Mouse (Mus musculus): ENCODE measurements around the gene Atxn1. TPM values are rescaled to one million over a fixed set of nuclear protein-coding genes. Genes with fewer than 3 reads are reported as not detected.

Gene Atxn1
- polyA plus RNA-seq, 1 experiment from 2014 or later, result 7.4 TPM

GRCm38 (mm10) chr13:45786409-45786808, 178.4 kb downstream of the Atxn1 start:
- no peak overlapping the region for H3K4me2 ChIP-seq (ENCODE audit: low read length)
- H3K27ac ChIP-seq (replicated peaks in 1 of 2; ENCODE audit: control insufficient read depth in 1 of 2, insufficient read depth in 1 of 2, low read depth in 2 of 2, low read length in 2 of 2), result no peak overlapping the region
- WGBS, result 68% methylated on average over 7 of the region's 7 CpGs
- peaks cover 0 to 2% of the 10 kb centered on the region in 2 experiments; a peak in 1 of 4 replicates for H3K4me1 ChIP-seq (ENCODE audit: control insufficient read depth in 2 of 2, insufficient read depth in 2 of 2, low read length in 2 of 2)
- no peak overlapping the region for H3K4me3 ChIP-seq (ENCODE audit: control insufficient read depth in 1 of 2, insufficient read depth in 1 of 2, low read depth in 1 of 2, low read length in 2 of 2)
- H3K27me3 ChIP-seq (ENCODE audit: control insufficient read depth, insufficient read depth, low read length), result no peaks in the 10 kb centered on the region
- no peaks in the 10 kb centered on the region for H3K36me3 ChIP-seq (ENCODE audit: control insufficient read depth, insufficient read depth, low read length)
- H3K9me3 ChIP-seq (ENCODE audit: control insufficient read depth, low read length), result no peaks in the 10 kb centered on the region
- no peak for ATAC-seq (ENCODE audit: insufficient number of reproducible peaks, insufficient read depth, low FRiP score, low read depth)
- no peak overlapping the region for H3K9ac ChIP-seq (ENCODE audit: low read length)

GRCm38 (mm10) chr13:45783681-45784080, 181.1 kb downstream of the Atxn1 start:
- 0 out of 2 replicates have a peak, but pooled peaks cover 3% of the 10 kb centered on the region for H3K36me3 ChIP-seq (ENCODE audit: control insufficient read depth, insufficient read depth, low read length)
- no peak overlapping the region for H3K9ac ChIP-seq (ENCODE audit: low read length)
- H3K9me3 ChIP-seq (ENCODE audit: control insufficient read depth, low read length), result no peaks in the 10 kb centered on the region
- no peak for ATAC-seq (ENCODE audit: insufficient number of reproducible peaks, insufficient read depth, low FRiP score, low read depth)
- no peak overlapping the region for H3K27ac ChIP-seq (replicated peaks in 1 of 2; ENCODE audit: control insufficient read depth in 1 of 2, insufficient read depth in 1 of 2, low read depth in 2 of 2, low read length in 2 of 2)
- no peak overlapping the region for H3K4me3 ChIP-seq (ENCODE audit: control insufficient read depth in 1 of 2, insufficient read depth in 1 of 2, low read depth in 1 of 2, low read length in 2 of 2)
- no peak overlapping the region for H3K4me2 ChIP-seq (ENCODE audit: low read length)
- H3K27me3 ChIP-seq (ENCODE audit: control insufficient read depth, insufficient read depth, low read length), result no peaks in the 10 kb centered on the region
- peaks cover 0 to 2% of the 10 kb centered on the region in 2 experiments; a peak in 1 of 4 replicates for H3K4me1 ChIP-seq (ENCODE audit: control insufficient read depth in 2 of 2, insufficient read depth in 2 of 2, low read length in 2 of 2)
- WGBS, result 77% methylated on average over 10 of the region's 10 CpGs

GRCm38 (mm10) chr13:45778750-45779149, 186.1 kb downstream of the Atxn1 start:
- Histone ChIP-seq H3K9ac (ENCODE audit: low read length) (no peak overlapping the region), H3K27ac (replicated peaks in 1 of 2; ENCODE audit: control insufficient read depth in 1 of 2, insufficient read depth in 1 of 2, low read depth in 2 of 2, low read length in 2 of 2) (no peak overlapping the region), H3K4me1 (ENCODE audit: control insufficient read depth in 2 of 2, insufficient read depth in 2 of 2, low read length in 2 of 2) (peaks cover 2 to 5% of the 10 kb centered on the region in 2 experiments; a peak in 2 of 4 replicates), H3K9me3 (ENCODE audit: control insufficient read depth, low read length) (no peaks in the 10 kb centered on the region), H3K4me3 (ENCODE audit: control insufficient read depth in 1 of 2, insufficient read depth in 1 of 2, low read depth in 1 of 2, low read length in 2 of 2) (no peak overlapping the region), H3K27me3 (ENCODE audit: control insufficient read depth, insufficient read depth, low read length) (no peaks in the 10 kb centered on the region), H3K4me2 (ENCODE audit: low read length) (no peak overlapping the region), H3K36me3 (ENCODE audit: control insufficient read depth, insufficient read depth, low read length) (0 out of 2 replicates have a peak, but pooled peaks cover 3% of the 10 kb centered on the region)
- 80% methylated on average over 5 of the region's 5 CpGs for WGBS
- ATAC-seq (ENCODE audit: insufficient number of reproducible peaks, insufficient read depth, low FRiP score, low read depth), result no peak

GRCm38 (mm10) chr13:45778171-45778570, 186.6 kb downstream of the Atxn1 start:
- 47% methylated on average over 9 of the region's 9 CpGs for WGBS

GRCm38 (mm10) chr13:45775516-45775915, 189.3 kb downstream of the Atxn1 start:
- Histone ChIP-seq H3K4me1 (ENCODE audit: control insufficient read depth in 2 of 2, insufficient read depth in 2 of 2, low read length in 2 of 2) (peaks cover 2 to 3% of the 10 kb centered on the region in 2 experiments; a peak in 1 of 4 replicates), H3K27ac (replicated peaks in 1 of 2; ENCODE audit: control insufficient read depth in 1 of 2, insufficient read depth in 1 of 2, low read depth in 2 of 2, low read length in 2 of 2) (no peak overlapping the region), H3K4me2 (ENCODE audit: low read length) (no peak overlapping the region), H3K4me3 (ENCODE audit: control insufficient read depth in 1 of 2, insufficient read depth in 1 of 2, low read depth in 1 of 2, low read length in 2 of 2) (no peak overlapping the region), H3K9me3 (ENCODE audit: control insufficient read depth, low read length) (no peaks in the 10 kb centered on the region), H3K36me3 (ENCODE audit: control insufficient read depth, insufficient read depth, low read length) (0 out of 2 replicates have a peak, but pooled peaks cover 3% of the 10 kb centered on the region), H3K9ac (ENCODE audit: low read length) (no peak overlapping the region), H3K27me3 (ENCODE audit: control insufficient read depth, insufficient read depth, low read length) (no peaks in the 10 kb centered on the region)
- ATAC-seq (ENCODE audit: insufficient number of reproducible peaks, insufficient read depth, low FRiP score, low read depth), result no peak
- 88% methylated on average over 1 of the region's 1 CpGs for WGBS

More at GRCm38 (mm10) chr13:45778171-45778570, 186.6 kb downstream of the Atxn1 start:
- Histone ChIP-seq H3K9ac (ENCODE audit: low read length) (no peak overlapping the region), H3K27ac (replicated peaks in 1 of 2; ENCODE audit: control insufficient read depth in 1 of 2, insufficient read depth in 1 of 2, low read depth in 2 of 2, low read length in 2 of 2) (no peak overlapping the region), H3K9me3 (ENCODE audit: control insufficient read depth, low read length) (no peaks in the 10 kb centered on the region), H3K4me3 (ENCODE audit: control insufficient read depth in 1 of 2, insufficient read depth in 1 of 2, low read depth in 1 of 2, low read length in 2 of 2) (no peak overlapping the region), H3K4me2 (ENCODE audit: low read length) (no peak overlapping the region), H3K4me1 (ENCODE audit: control insufficient read depth in 2 of 2, insufficient read depth in 2 of 2, low read length in 2 of 2) (peaks cover 2 to 3% of the 10 kb centered on the region in 2 experiments; a peak in 1 of 4 replicates), H3K36me3 (ENCODE audit: control insufficient read depth, insufficient read depth, low read length) (0 out of 2 replicates have a peak, but pooled peaks cover 3% of the 10 kb centered on the region), H3K27me3 (ENCODE audit: control insufficient read depth, insufficient read depth, low read length) (no peaks in the 10 kb centered on the region)
- ATAC-seq (ENCODE audit: insufficient number of reproducible peaks, insufficient read depth, low FRiP score, low read depth), result no peak

GRCm38 (mm10) chr13:45773381-45774168, 191.2 kb downstream of the Atxn1 start:
- no peak for ATAC-seq (ENCODE audit: insufficient number of reproducible peaks, insufficient read depth, low FRiP score, low read depth)
- no peak overlapping the region for H3K4me3 ChIP-seq (ENCODE audit: control insufficient read depth in 1 of 2, insufficient read depth in 1 of 2, low read depth in 1 of 2, low read length in 2 of 2)
- no peaks in the 10 kb centered on the region for H3K27me3 ChIP-seq (ENCODE audit: control insufficient read depth, insufficient read depth, low read length)
- H3K4me1 ChIP-seq (ENCODE audit: control insufficient read depth in 2 of 2, insufficient read depth in 2 of 2, low read length in 2 of 2), result peaks cover 2 to 3% of the 10 kb centered on the region in 2 experiments; a peak in 1 of 4 replicates
- no peak overlapping the region for H3K9ac ChIP-seq (ENCODE audit: low read length)
- no peaks in the 10 kb centered on the region for H3K9me3 ChIP-seq (ENCODE audit: control insufficient read depth, low read length)
- H3K27ac ChIP-seq (replicated peaks in 1 of 2; ENCODE audit: control insufficient read depth in 1 of 2, insufficient read depth in 1 of 2, low read depth in 2 of 2, low read length in 2 of 2), result no peak overlapping the region
- WGBS, result 83% methylated on average over 21 of the region's 21 CpGs
- no peaks in the 10 kb centered on the region for H3K36me3 ChIP-seq (ENCODE audit: control insufficient read depth, insufficient read depth, low read length)
- H3K4me2 ChIP-seq (ENCODE audit: low read length), result no peak overlapping the region

- no peak overlapping the region for H3K9ac ChIP-seq (ENCODE audit: low read length)
- no peak for ATAC-seq (ENCODE audit: insufficient number of reproducible peaks, insufficient read depth, low FRiP score, low read depth)
- H3K9me3 ChIP-seq (ENCODE audit: control insufficient read depth, low read length), result no peaks in the 10 kb centered on the region
- H3K36me3 ChIP-seq (ENCODE audit: control insufficient read depth, insufficient read depth, low read length), result no peaks in the 10 kb centered on the region
- 92% methylated on average over 11 of the region's 11 CpGs for WGBS
- no peak overlapping the region for H3K4me3 ChIP-seq (ENCODE audit: control insufficient read depth in 1 of 2, insufficient read depth in 1 of 2, low read depth in 1 of 2, low read length in 2 of 2)
- H3K4me2 ChIP-seq (ENCODE audit: low read length), result no peak overlapping the region
- H3K27me3 ChIP-seq (ENCODE audit: control insufficient read depth, insufficient read depth, low read length), result no peaks in the 10 kb centered on the region
- H3K4me1 ChIP-seq (ENCODE audit: control insufficient read depth in 2 of 2, insufficient read depth in 2 of 2, low read length in 2 of 2), result no peaks in the 10 kb centered on the region
- H3K27ac ChIP-seq (replicated peaks in 1 of 2; ENCODE audit: control insufficient read depth in 1 of 2, insufficient read depth in 1 of 2, low read depth in 2 of 2, low read length in 2 of 2), result no peak overlapping the region
Measured at GRCm38 (mm10) chr13:45769757-45770156, 195.1 kb downstream of the Atxn1 start.
